Mouse (Mus musculus) embryonic facial prominence, embryonic 15.5 days (tissue): Measurements from ENCODE around the gene Eif2ak2. TPM values are rescaled to one million over a fixed set of nuclear protein-coding genes. Genes with fewer than 3 reads are reported as not detected.

Experiments
- ATAC-seq: fragments of 200-750 bp; cut with Nextera tagmentation; 2 replicates; pipeline ENCODE4 v1.8.0; 2017; ENCODE audit warnings: low read depth, moderate TSS enrichment; ENCODE audit not compliant: insufficient number of reproducible peaks, low FRiP score, low TSS enrichment
- H3K27ac ChIP-seq: fragments of 300-500 bp; sonication (generic); replicated peaks from 2 replicates; pipeline ENCODE4 v1.5.1; 2015; ENCODE audit warnings: mild to moderate bottlenecking, inconsistent platforms
- H3K27me3 ChIP-seq: fragments of 300-500 bp; sonication (generic); 2 replicates; pipeline ENCODE4 v1.6.1; 2015; ENCODE audit warnings: inconsistent platforms
- H3K36me3 ChIP-seq: fragments of 300-500 bp; sonication (generic); 2 replicates; pipeline ENCODE4 v1.6.1; 2015; ENCODE audit warnings: mild to moderate bottlenecking, inconsistent platforms
- H3K4me1 ChIP-seq: fragments of 300-500 bp; sonication (generic); 2 replicates; pipeline ENCODE4 v1.6.1; 2015; ENCODE audit warnings: inconsistent platforms
- H3K4me2 ChIP-seq: fragments of 300-500 bp; sonication (generic); replicated peaks from 2 replicates; pipeline ENCODE4 v1.6.1; 2015; ENCODE audit warnings: mild to moderate bottlenecking, inconsistent platforms
- H3K4me3 ChIP-seq: fragments of 300-500 bp; sonication (generic); replicated peaks from 2 replicates; pipeline ENCODE4 v1.5.1; 2015; ENCODE audit warnings: mild to moderate bottlenecking, inconsistent platforms
- H3K9ac ChIP-seq: fragments of 300-500 bp; sonication (generic); 2 replicates; pipeline ENCODE4 v1.6.1; 2015; ENCODE audit warnings: inconsistent platforms
- H3K9me3 ChIP-seq: fragments of 300-500 bp; sonication (generic); replicated peaks from 2 replicates; pipeline ENCODE4 v1.6.1; 2016; ENCODE audit warnings: inconsistent platforms
- WGBS: fragments of 180-500 bp; shearing (Covaris S2); methylation state at CpG from one replicate; pipeline ENCODE4 v1.1.7; 2015; 5-methylcytosine and 5-hydroxymethylcytosine counted together
- polyA plus RNA-seq: library from polyadenylated mRNA; unstranded; fragments of >200 nt; fragmentation: Nextera tagmentation; extraction: Ambion mirVana; gene quantifications from 2 replicates; pipeline ENCODE4 v1.2.1, GENCODE M21; 2015

The Eif2ak2 gene
- 9.4 and 11.3 TPM in 2 replicates for polyA plus RNA-seq

DNA sequence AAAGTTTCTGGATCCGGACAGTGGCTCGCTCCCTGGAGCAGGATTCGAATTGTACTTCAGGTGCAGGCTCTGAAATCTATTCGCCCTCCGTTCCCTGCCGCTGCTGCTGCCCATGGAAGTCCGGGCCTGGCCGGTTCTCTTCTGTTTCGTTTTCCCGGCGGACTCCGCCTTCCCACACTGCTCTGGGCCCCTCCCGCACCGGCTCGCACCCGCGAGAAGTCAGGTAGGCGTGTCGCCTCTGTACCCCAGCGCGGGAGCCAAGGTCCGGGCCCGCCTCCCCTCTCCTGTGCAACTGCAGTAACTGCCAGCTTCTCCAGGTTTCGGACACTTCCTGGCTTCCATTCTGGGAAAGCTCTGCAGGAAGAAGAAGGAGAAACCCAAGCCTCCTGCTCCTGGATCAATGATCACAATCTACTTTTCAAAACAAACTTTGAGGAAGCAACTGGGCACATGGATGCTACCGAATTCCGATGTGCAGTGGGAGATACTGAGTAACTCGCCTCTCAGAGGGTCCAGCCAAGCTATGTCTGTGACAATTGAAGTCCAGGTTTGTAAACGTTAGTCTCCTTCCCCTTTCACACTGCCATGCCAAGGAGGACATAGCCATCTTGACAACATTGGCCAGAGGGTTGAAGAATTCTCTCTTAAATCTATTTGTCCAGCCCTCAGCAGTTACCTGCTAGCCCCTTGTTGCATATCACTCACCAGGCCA, at the start of gene Eif2ak2:
Gene Eif2ak2, minus strand, starts transcription at position 173 of the 712 bp plus-strand sequence.
- peak within 1 kb of the TSS; percentile 58 for H3K9ac ChIP-seq
- H3K4me1 ChIP-seq, result peaks cover 12% of the 10 kb centered on the region
- peak; percentile 93 for ATAC-seq
- H3K9me3 ChIP-seq, result no peaks in the 10 kb centered on the region
- peak within 1 kb of the TSS; percentile 65 for H3K4me3 ChIP-seq
- under 1% methylated on average over 28 of the region's 28 CpGs for WGBS
- H3K36me3 ChIP-seq, result peaks cover 7% of the 10 kb centered on the region; the same call in 1 of the 2 replicates
- H3K4me2 ChIP-seq, result peak within 1 kb of the TSS; percentile 61
- H3K27me3 ChIP-seq, result no peaks in the 10 kb centered on the region
- peak within 1 kb of the TSS; percentile 77 for H3K27ac ChIP-seq

DNA sequence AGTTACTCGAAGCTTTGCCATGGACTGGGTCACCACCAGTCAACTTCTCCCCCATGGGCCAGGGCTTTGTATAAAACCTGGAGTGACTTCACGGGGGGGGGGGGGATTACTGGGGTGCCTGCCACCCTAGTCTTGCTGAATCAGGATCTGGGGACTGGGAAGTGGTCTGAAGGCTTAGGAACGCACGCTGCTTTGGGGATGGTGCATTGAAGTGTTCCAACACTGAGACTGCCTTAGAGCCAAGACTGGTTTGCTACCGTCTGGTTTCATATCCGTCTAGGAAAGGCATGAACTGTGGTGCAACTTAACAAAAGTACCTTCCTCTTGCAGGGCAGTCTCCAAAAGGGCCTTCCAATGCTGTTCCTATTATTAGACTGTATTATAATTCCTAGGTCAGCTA, 35.3 kb upstream of the Eif2ak2 start:
- no peaks in the 10 kb centered on the region for H3K9me3 ChIP-seq
- 42% methylated on average over 6 of the region's 6 CpGs for WGBS
- peaks cover 38% of the 10 kb centered on the region for H3K36me3 ChIP-seq
- peak overlapping the region; percentile 75 for H3K4me2 ChIP-seq
- H3K9ac ChIP-seq, result no peak overlapping the region
- H3K4me1 ChIP-seq, result peaks cover 17% of the 10 kb centered on the region
- ATAC-seq, result no peak
- H3K4me3 ChIP-seq, result peak overlapping the region; percentile 68; the same call in 1 of the 2 replicates
- 0 out of 2 replicates have a peak overlapping the region, but pooled peaks have one; percentile 85 for H3K27ac ChIP-seq
- no peaks in the 10 kb centered on the region for H3K27me3 ChIP-seq

DNA sequence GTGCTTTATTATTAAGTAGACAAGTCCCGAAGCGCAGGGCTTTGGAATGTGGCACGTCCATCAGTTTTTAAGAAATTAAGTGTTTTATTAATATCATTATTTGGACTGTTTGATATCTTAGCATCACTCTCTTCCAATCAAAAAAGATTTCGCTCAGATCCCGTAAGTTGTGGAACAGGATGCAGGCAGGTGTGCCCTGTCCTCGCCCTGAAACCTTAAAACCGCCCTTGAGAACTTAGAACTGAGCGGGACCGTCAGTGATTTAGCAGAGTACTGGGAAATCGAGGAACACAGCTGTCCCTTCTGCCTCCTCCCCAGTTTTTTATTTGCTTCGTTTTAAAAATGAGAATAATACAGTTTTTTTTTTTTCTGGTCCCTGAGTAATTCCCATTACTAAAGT, 34.5 kb upstream of the Eif2ak2 start:
- no peak for ATAC-seq
- peaks cover 31% of the 10 kb centered on the region for H3K36me3 ChIP-seq
- no peaks in the 10 kb centered on the region for H3K9me3 ChIP-seq
- peak overlapping the region; percentile 75 for H3K4me2 ChIP-seq
- peak overlapping the region; percentile 85 for H3K27ac ChIP-seq
- H3K27me3 ChIP-seq, result no peaks in the 10 kb centered on the region
- peak overlapping the region; percentile 79 for H3K9ac ChIP-seq
- under 1% methylated on average over 11 of the region's 11 CpGs for WGBS
- H3K4me1 ChIP-seq, result peaks cover 17% of the 10 kb centered on the region
- peak overlapping the region; percentile 68 for H3K4me3 ChIP-seq

DNA sequence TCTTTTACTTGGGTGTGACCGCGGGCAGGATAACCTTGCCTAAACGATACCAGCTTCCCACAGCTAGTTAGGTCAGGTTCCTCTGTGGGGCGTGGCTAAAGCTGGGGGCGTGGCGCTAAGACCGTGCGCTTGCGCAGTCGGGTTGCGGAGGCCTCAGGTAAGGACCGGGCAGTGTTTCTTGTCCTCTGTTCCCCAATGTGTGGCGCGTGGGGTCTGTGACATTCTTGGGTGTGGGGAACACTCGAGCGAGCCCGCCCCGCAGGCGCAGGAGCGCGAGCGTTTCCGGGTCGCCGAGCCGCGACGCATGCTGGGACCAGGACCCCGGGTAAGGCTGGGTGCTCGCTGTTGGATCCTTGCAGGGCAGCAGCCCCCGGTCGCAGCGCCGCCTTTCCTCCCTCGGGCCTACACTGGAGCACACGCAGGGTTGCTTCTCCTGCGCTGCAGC, 34.0 kb upstream of the Eif2ak2 start, which contains the start of gene Cebpzos:
Gene Cebpzos, plus strand, starts transcription at position 132 of the 445 bp plus-strand sequence.
- peak within 1 kb of the TSS; percentile 85 for H3K27ac ChIP-seq
- H3K9me3 ChIP-seq, result no peaks in the 10 kb centered on the region
- H3K36me3 ChIP-seq, result peaks cover 26% of the 10 kb centered on the region
- peak within 1 kb of the TSS; percentile 68 for H3K4me3 ChIP-seq
- H3K4me1 ChIP-seq, result peaks cover 17% of the 10 kb centered on the region
- H3K9ac ChIP-seq, result peak within 1 kb of the TSS; percentile 79
- under 1% methylated on average over 37 of the region's 37 CpGs for WGBS
- ATAC-seq, result peak; percentile 91
- H3K4me2 ChIP-seq, result peak within 1 kb of the TSS; percentile 75
- no peaks in the 10 kb centered on the region for H3K27me3 ChIP-seq

DNA sequence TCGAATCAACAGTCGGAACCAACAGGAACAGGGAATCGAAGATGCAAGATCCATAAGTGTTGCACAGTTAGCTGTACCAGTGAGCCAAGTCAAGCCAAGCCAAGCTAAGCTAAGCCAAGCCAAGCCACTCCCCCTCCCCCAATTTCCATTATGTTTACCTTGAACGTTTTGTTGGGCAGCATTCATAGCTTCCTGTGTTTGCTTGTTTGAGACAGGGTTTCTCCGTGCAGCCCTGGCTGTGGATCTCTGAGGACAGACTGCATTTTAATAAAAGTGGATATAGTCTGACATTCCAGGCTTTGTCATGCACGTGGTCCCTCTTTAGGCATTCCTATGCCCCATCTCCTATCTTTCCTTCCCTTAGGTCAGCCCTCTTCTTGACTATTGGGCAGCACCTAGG, 33.4 kb upstream of the Eif2ak2 start:
- Histone ChIP-seq H3K4me1 (peaks cover 17% of the 10 kb centered on the region), H3K27me3 (no peaks in the 10 kb centered on the region), H3K36me3 (peaks cover 21% of the 10 kb centered on the region), H3K9me3 (no peaks in the 10 kb centered on the region), H3K27ac (peak overlapping the region; percentile 85), H3K4me3 (peak overlapping the region; percentile 68), H3K4me2 (peak overlapping the region; percentile 75), H3K9ac (peak overlapping the region; percentile 79; the same call in 1 of the 2 replicates)
- ATAC-seq, result no peak
- 47% methylated on average over 6 of the region's 6 CpGs for WGBS

DNA sequence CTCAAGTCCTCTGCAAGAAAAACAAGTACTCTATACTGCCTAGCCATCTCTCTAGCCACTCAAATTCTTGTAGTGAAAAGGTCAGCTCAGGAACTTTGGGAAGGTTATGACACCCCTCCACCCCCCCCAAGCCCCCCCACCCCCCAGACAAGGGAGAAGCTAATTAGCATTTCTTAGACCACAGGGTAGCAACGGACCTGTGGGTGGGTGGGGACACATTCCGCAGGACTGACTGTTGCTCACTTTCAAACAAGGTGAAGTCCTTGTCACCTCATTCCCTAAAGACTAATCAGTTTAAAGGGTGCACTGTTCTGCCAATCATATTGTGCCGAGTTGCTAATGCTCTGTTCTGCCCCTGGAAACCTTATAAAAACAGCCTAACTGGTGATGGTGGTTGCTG, 31.5 kb upstream of the Eif2ak2 start:
- H3K4me2 ChIP-seq, result no peak overlapping the region
- H3K9ac ChIP-seq, result no peak overlapping the region
- no peak for ATAC-seq
- no peaks in the 10 kb centered on the region for H3K9me3 ChIP-seq
- H3K27me3 ChIP-seq, result no peaks in the 10 kb centered on the region
- no peak overlapping the region for H3K4me3 ChIP-seq
- no peak overlapping the region for H3K27ac ChIP-seq
- H3K4me1 ChIP-seq, result peaks cover 17% of the 10 kb centered on the region
- peaks cover 7% of the 10 kb centered on the region; the same call in 1 of the 2 replicates for H3K36me3 ChIP-seq
- WGBS, result 71% methylated on average over 3 of the region's 3 CpGs

DNA sequence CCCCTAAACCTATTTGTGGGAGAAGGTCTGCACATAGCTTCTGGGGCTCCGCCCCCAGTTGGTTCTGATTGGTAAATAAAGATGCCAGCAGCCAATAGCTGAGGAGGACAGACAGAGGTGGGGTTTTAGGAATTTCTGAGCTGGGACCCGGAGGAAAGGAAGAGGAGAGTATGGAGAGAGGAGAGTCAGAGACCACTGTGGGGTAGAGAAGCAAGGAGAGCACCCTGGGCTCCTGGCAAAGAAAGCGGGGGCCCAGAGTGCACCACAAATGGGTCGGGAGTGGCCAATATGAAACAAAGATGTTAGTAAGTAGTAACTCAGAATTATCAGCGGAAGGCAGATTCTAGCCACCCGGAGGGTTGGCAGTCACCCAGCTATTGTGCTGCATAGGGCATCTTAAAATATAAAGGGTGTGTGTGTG, 30.5 kb upstream of the Eif2ak2 start:
- 26% methylated on average over 6 of the region's 6 CpGs for WGBS
- Histone ChIP-seq H3K9me3 (no peaks in the 10 kb centered on the region), H3K9ac (no peak overlapping the region), H3K4me2 (peak overlapping the region; percentile 50), H3K36me3 (no peaks in the 10 kb centered on the region), H3K27me3 (no peaks in the 10 kb centered on the region), H3K27ac (no peak overlapping the region), H3K4me1 (peaks cover 17% of the 10 kb centered on the region), H3K4me3 (peak overlapping the region; percentile 40)
- peak; percentile 61 for ATAC-seq

DNA sequence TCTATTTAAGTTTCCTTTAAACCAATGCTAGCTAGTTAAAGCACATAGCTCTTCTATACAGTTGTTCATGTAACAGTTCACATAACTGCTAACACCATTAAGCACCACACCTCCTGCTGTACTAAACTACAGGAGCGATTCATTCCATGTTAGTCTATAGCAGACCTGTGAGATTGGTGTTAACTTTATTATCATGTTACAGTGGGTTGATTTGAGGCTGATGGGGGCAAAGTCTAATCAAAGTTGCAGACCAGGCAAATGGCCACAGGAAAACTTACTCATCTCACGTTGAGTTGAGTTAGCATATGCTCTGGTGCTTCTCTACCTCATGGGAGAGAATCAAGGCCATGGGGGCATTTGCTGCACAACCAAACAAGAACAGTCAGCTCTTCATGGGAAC, 27.0 kb upstream of the Eif2ak2 start:
- ATAC-seq, result no peak
- Histone ChIP-seq H3K9ac (no peak overlapping the region), H3K27ac (no peak overlapping the region), H3K4me3 (no peak overlapping the region), H3K27me3 (no peaks in the 10 kb centered on the region), H3K36me3 (no peaks in the 10 kb centered on the region), H3K4me2 (no peak overlapping the region), H3K4me1 (no peaks in the 10 kb centered on the region), H3K9me3 (no peaks in the 10 kb centered on the region)
- 70% methylated on average over 2 of the region's 2 CpGs for WGBS

DNA sequence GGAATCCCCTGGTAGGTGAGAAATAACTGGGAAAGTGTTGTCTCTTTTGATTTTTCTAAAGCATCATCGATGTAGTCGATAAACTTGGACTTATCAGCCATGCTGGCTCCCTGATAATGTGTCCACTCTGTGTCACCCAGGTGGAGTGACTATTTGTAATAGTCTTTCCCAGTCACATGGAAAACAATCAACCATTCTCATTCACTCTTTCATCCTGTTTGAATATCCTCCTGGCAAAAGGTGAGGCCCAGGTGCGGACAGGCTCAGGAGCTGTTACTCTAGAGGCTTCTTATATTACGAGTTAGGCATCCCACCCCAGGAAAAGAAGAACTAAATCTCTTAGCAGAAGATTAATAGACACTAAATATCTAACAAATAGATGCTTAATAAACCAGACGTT, 24.5 kb upstream of the Eif2ak2 start, which contains the start of gene Sult6b1:
Gene Sult6b1, minus strand, starts transcription at position 101 of the 400 bp plus-strand sequence.
- Histone ChIP-seq H3K9ac (no peak within 1 kb of the TSS), H3K4me2 (no peak within 1 kb of the TSS), H3K36me3 (no peaks in the 10 kb centered on the region), H3K27ac (no peak within 1 kb of the TSS), H3K4me3 (no peak within 1 kb of the TSS), H3K9me3 (no peaks in the 10 kb centered on the region), H3K27me3 (no peaks in the 10 kb centered on the region), H3K4me1 (no peaks in the 10 kb centered on the region)
- no peak for ATAC-seq
- 82% methylated on average over 5 of the region's 5 CpGs for WGBS

DNA sequence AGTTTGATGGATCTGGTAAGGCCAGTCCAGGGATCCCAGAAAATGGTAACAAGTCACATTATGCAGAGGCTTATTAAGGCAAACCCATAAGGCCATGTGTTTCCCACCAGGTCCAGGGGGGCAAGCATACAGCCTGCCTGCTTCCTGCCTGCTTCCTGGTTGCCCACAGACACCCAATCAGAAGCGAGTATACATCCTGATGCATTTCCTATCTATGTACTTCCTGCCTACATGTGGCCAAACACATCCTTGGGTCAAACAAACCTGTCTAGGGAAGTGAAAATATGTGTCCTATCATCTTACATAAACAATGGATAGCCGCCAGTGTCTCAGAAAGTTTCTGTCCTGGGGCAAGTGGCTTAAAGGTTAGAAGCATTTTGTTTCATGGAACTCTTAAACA, 20.8 kb upstream of the Eif2ak2 start:
- ATAC-seq, result no peak
- WGBS, result 78% methylated on average over 2 of the region's 2 CpGs
- H3K9ac ChIP-seq, result no peak overlapping the region
- no peak overlapping the region for H3K4me3 ChIP-seq
- H3K27ac ChIP-seq, result no peak overlapping the region
- no peaks in the 10 kb centered on the region for H3K4me1 ChIP-seq
- H3K27me3 ChIP-seq, result no peaks in the 10 kb centered on the region
- H3K9me3 ChIP-seq, result no peaks in the 10 kb centered on the region
- H3K4me2 ChIP-seq, result no peak overlapping the region
- no peaks in the 10 kb centered on the region for H3K36me3 ChIP-seq

DNA sequence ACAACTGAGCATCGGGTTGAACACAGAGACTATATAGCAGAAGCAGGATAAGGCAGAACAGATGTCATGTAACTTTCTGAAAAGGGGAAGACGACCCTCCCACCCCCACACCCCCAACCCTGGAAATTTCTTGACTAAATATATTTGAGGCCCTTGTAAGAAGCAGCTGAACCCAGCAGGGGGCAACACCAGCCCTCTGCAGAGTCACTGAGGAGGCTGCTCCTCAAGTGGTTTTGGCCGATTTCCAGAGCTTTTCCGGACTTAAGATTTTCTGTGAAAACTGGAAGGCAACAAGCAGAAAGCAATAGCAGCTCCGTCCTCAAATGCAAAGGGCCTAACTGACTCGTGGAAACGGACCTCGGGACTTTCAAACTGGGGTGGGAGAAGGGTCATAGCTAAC, 13.0 kb upstream of the Eif2ak2 start:
- H3K4me3 ChIP-seq, result peak overlapping the region; percentile 22
- H3K9ac ChIP-seq, result peak overlapping the region; percentile 10; the same call in 1 of the 2 replicates
- ATAC-seq, result peak; percentile 39; the same call in 1 of the 2 replicates

More for the DNA sequence above, 13.0 kb upstream of the Eif2ak2 start:
- WGBS, result 8% methylated on average over 8 of the region's 8 CpGs
- H3K27me3 ChIP-seq, result no peaks in the 10 kb centered on the region
- 0 out of 2 replicates have a peak overlapping the region, but pooled peaks have one; percentile 29 for H3K27ac ChIP-seq
- H3K36me3 ChIP-seq, result no peaks in the 10 kb centered on the region
- peaks cover 7% of the 10 kb centered on the region; the same call in 1 of the 2 replicates for H3K4me1 ChIP-seq
- no peaks in the 10 kb centered on the region for H3K9me3 ChIP-seq
- peak overlapping the region; percentile 42 for H3K4me2 ChIP-seq
